In genomic region chr1:176885207-176885933, GRCm38 (mm10) we compare ENCODE assay signal across 12 mouse cellular contexts.
A peak's percentile ranks its signal among the peaks of the same experiment; 100 is the strongest.
DNase-seq lines count a peak whose midpoint lies in the region; ATAC-seq lines count a peak whose summit lies in the region.
"Had no signal": no experiment of that assay in that cellular context is flagged by ENCODE, and none has a peak within 500 bp of the region (broad histone marks: within the 10 kb centered on the region; RNA-seq: fewer than 3 reads in every experiment).

No protein-coding gene starts in this region.

- no peak overlapping the region; the same call in none of the 2 replicates for H3K27ac ChIP-seq in heart, embryonic 13.5 days (replicated peaks)
- H3K27ac ChIP-seq in midbrain, embryonic 10.5 days (replicated peaks): peak overlapping the region; percentile 38; the same call in 1 of the 2 replicates
- H3K27ac ChIP-seq: liver, embryonic 12.5 days had no signal

- 54% methylated on average over 17 of the region's 17 CpGs for whole genome bisulfite sequencing in heart, embryonic 13.5 days
- WGBS in midbrain, embryonic 10.5 days: 87% methylated on average over 17 of the region's 17 CpGs

- H3K4me2 ChIP-seq in heart, embryonic 13.5 days: peak overlapping the region; percentile 27; the same call in 1 of the 2 replicates
- H3K4me2 ChIP-seq: liver, embryonic 12.5 days had no signal

- H3K27me3 ChIP-seq in heart, embryonic 13.5 days (replicated peaks): no peaks in the 10 kb centered on the region
- H3K27me3 ChIP-seq in midbrain, embryonic 10.5 days (ENCODE audit: low read depth, poor library complexity, severe bottlenecking): no peaks in the 10 kb centered on the region
- H3K27me3 ChIP-seq: liver, embryonic 12.5 days had no signal

- DNase-seq in heart, postnatal 10 days: no peak
- peak; percentile 23 to 29 for DNase-seq in right cerebral cortex, adult 2 months (ENCODE audit: low spot score in 2 of 2)
- DNase-seq in right cerebral cortex, postnatal 14 days: no peak
- DNase-seq in midbrain, embryonic 10.5 days (ENCODE audit: low spot score): no peak
- DNase-seq in urinary bladder, postnatal 25 days (ENCODE audit: low spot score): no peak
- no peak for DNase-seq in adrenal gland, postnatal 4 days (ENCODE audit: low spot score in 2 of 2)
- no peak for DNase-seq in spleen, postnatal 4 days (ENCODE audit: low spot score in 2 of 2)
- DNase-seq: cerebellum, postnatal 36 days had no signal

- no peaks in the 10 kb centered on the region for H3K9me3 ChIP-seq in heart, embryonic 13.5 days
- H3K9me3 ChIP-seq in midbrain, embryonic 10.5 days (replicated peaks): no peaks in the 10 kb centered on the region
- H3K9me3 ChIP-seq: liver, embryonic 12.5 days had no signal

- H3K4me3 ChIP-seq in heart, embryonic 13.5 days: no peak overlapping the region
- no peak overlapping the region for H3K4me3 ChIP-seq in midbrain, embryonic 10.5 days
- H3K4me3 ChIP-seq: liver, embryonic 12.5 days had no signal

- peaks cover 12% of the 10 kb centered on the region for H3K4me1 ChIP-seq in heart, embryonic 13.5 days
- H3K4me1 ChIP-seq in midbrain, embryonic 10.5 days: peaks cover 33% of the 10 kb centered on the region
- H3K4me1 ChIP-seq: liver, embryonic 12.5 days had no signal

- no peak overlapping the region for H3K9ac ChIP-seq in heart, embryonic 13.5 days
- H3K9ac ChIP-seq: liver, embryonic 12.5 days had no signal

- no peak for ATAC-seq in heart, embryonic 13.5 days (ENCODE audit: extremely low read depth, insufficient number of reproducible peaks, low FRiP score, low TSS enrichment)
- ATAC-seq: CD4-positive, CD25-positive, alpha-beta regulatory T cell, adult 4 months; inflammation-experienced regulatory T-cells, adult 6 months; liver, embryonic 12.5 days had no signal

- no peaks in the 10 kb centered on the region for H3K36me3 ChIP-seq in heart, embryonic 13.5 days
- no peaks in the 10 kb centered on the region for H3K36me3 ChIP-seq in midbrain, embryonic 10.5 days
- H3K36me3 ChIP-seq: liver, embryonic 12.5 days had no signal

- intact Hi-C loops in heart, postnatal 10 days (cut with DNase I): loop anchor here (10.0 kb wide), 1 partner anchor 519 kb away; no protein-coding TSS in a partner anchor

Comparison
In these comparisons a context has a peak if more than half of its experiments do, and no peak if none do; other contexts are left out.
1. DNase-seq: peak in right cerebral cortex, adult 2 months (2 of 2); none in heart, postnatal 10 days (0 of 2), right cerebral cortex, postnatal 14 days (single experiment), midbrain, embryonic 10.5 days (single experiment), urinary bladder, postnatal 25 days (single experiment), adrenal gland, postnatal 4 days (0 of 2) and spleen, postnatal 4 days (0 of 2).